Mouse (Mus musculus): Measurements from ENCODE around the gene BC017158. TPM values are rescaled to one million over a fixed set of nuclear protein-coding genes. Genes with fewer than 3 reads are reported as not detected.
"Not testable (repeated sequence)": the region's sequence is repeated elsewhere in the genome, so short reads cannot be mapped to it uniquely, and the experiment has no call there.

The BC017158 gene
- total RNA-seq (2021): 10 to 100 TPM; 17.3 to 18.0 TPM
- long read RNA-seq, experiment 1, transcript BC017158-201 (13 exons, 2,627 nt): major isoform, 12 of 24 reads
- long read RNA-seq, experiment 1, partial matches to known transcripts: 8 of 24 reads
- long read RNA-seq, experiment 1, other reads (novel, unspliced or antisense): 4 of 24 reads
- long read RNA-seq, experiment 2, transcript BC017158-201 (13 exons, 2,627 nt): major isoform, 23 of 31 reads
- long read RNA-seq, experiment 2, partial matches to known transcripts: 6 of 31 reads
- long read RNA-seq, experiment 2, other reads (novel, unspliced or antisense): 2 of 31 reads

DNA sequence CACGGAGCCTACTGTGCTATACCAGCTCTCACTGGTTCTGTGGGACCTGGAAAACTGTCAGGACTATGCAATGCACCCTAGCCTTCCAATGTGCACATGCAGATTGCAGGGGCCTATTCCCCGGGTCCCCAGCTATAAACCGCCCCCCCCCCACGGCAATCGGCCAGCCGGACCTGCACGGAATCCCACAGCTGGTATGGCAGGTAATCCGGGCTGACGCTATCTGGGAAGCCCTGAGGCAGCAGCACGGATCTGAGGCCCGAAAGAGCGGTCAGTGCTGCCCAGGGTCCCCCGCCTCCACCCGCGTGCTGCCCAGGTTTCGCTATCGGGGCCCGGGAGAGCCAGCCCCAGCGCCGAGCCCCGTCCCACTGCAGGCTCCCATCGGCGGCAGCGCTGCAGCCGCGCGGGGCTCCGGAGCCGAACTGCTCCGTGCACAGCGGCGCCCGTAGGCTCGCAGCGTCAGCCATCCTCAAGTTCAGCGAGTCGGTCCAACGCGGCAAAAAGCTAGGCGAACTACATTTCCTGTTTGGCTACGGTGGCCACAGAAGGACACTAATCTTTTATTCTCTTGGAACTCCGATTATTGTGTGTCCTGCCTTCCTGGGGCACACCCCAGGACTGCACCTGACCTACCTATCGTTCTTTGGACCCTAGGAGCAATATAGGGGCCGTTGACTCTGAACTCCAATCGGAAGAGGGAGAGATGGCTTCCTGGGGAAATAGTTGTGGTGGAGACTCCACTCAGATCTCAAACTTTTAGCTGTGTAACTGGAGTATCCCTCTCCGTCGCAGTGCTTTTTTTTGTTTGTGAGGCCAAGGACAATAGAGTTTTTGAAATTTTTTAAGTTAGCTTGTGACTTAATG lies at the start of gene BC017158:
Gene BC017158 (minus strand): TSS at position 554 of the 864 bp plus-strand sequence.
- peak; percentile 32 to 74 for DNase-seq (ENCODE audit: low spot score in 2 of 2)

DNA sequence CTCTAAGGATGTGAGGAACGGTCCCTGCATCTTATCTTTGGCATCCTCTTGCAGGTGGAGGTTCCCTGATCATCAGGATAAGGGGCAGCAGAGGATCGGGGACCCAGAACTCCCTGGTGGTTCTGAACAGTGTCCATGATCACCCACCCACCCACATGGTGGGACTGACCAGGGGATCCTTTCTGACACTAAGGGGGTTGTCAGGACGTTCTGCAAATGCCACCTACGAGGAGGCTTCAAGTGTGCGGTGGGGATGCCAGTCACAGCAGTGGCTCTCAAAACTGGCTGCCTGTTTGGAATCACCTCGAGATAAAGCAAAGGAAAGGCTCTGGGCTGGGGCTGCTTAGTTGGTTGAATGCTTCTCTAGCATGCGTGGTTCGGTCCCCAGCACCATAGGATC lies 49.0 kb upstream of the BC017158 start:
- no peak for DNase-seq (ENCODE audit: low spot score in 2 of 2)

DNA sequence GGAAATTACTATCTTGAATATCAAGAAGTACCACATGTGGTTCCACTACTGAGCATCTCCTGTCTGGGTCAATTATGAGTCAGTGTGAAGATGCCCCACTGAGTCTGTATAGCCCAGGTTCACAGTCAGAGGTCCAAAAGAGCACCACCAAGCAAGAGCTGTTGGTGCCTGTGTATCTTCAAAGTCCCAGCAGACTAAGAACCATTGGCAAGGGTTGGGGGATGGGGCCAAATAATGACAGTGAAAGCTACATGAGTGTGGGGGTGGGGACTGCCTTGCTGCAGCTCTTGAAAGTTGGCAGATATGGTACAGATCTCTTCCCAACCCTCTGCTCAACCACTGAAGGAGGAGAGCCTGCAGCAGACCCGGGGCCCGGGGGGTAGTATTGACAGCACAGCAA lies 48.6 kb upstream of the BC017158 start:
- DNase-seq (ENCODE audit: low spot score in 2 of 2): no peak

DNA sequence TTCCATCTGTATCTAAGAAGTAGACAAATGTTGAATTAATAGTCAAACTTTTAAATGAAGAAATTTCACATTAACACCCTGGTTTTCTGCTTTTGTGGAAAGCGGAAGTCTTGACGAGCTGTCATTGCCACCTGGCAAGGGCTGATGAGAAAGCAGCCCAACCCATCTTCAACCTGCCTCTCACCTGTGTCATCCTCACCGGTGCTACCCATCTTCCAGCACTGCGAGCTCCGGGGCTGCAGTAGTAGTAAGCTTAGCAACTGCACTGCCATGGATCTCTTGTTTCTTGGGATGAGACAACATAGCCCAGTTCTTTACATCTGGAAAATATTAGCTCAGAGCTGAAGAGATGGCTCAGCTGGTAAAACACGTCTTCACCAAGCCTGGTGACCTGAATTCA lies 47.7 kb upstream of the BC017158 start:
- DNase-seq (ENCODE audit: low spot score in 2 of 2): no peak

DNA sequence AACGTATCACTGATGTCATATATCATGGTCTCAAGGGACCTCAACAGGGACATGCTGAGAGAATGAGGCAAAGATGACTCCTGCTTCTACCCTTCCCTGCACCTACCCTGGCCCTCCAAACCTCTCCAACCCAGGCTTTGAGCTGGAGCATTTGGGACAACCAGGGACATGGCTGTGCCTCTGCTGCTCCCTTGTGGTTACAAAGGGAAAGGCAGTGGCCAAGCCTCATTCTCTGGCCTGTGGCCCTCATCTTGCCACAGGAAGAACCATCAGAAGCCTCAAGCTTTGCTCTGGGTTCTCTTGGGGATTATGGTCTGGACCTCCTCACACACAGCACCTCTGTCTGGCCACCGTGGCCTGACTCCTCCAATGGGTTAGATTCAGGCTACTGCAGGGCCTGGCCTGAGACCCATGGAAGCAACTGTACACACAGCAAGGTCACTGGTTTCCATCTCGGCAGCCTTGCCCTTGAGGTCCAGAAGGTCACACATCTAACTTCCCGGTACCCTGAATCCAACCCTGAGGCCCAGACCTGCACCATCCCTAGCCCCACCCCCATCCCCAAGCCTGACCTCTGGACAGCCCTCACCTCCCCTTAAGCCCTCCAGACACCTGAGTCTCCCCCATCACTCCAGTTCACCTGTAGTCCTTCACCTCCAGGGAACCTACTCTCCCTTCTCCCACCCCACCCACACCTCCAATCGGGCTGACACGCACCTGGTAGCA lies 47.1 kb upstream of the BC017158 start:
- peak; percentile 43 to 72 for DNase-seq (ENCODE audit: low spot score in 2 of 2)

DNA sequence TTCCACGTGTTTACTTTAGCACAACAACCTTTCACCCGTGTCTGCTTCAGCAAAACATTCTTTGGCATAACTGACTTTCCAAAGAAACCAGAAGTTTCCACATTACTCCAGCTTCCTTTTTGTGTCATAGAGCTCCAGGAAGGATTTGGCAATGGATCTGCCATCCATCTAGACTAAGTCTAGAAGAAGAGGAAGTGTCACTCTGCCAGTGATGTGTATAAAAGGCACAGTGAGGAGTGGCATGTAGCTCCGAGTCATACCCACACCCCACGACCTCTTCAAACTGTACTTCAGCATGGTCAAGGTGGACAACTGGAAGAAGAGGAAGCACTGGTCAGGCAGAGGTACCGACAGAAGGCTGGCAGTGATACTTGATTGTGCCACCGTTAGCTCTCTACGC lies 46.5 kb upstream of the BC017158 start:
- DNase-seq (ENCODE audit: low spot score in 2 of 2): no peak

DNA sequence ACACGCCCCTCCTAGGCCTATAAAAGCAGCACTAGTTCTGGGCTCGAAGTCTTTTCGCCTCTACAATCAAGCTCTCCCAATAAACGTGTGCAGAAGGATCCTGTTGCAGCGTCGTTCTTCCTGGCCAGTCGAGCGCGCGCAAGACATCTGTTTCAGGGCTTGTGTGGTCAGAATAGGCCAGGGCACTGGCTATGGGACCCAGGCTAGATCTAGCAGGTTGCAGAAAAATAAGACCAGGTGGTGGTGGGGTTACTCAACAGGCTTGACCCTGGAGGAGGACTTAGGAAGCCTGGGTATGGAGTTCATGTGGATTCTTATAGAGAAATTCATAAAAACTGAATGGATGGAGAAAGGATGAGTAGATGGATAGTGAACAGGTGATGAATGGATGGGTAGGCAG lies 44.7 kb upstream of the BC017158 start:
- DNase-seq (ENCODE audit: low spot score in 2 of 2): not testable (repeated sequence)

DNA sequence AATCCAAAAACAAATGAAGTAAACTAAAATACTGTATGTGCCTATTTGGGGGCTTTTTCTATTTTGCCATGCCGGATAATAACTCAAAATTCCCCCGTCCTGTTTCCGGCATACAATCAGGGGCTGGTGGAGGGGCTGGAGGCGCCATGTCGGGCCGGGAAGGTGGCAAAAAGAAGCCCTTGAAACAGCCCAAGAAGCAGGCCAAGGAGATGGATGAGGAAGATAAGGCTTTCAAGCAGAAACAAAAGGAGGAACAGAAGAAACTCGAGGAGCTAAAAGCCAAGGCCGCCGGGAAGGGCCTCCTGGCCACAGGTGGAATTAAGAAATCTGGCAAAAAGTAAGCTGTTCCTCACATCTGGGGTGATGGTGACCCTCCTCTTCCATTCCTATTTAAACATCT lies 42.4 kb upstream of the BC017158 start:
- DNase-seq (ENCODE audit: low spot score in 2 of 2): not testable (repeated sequence)

DNA sequence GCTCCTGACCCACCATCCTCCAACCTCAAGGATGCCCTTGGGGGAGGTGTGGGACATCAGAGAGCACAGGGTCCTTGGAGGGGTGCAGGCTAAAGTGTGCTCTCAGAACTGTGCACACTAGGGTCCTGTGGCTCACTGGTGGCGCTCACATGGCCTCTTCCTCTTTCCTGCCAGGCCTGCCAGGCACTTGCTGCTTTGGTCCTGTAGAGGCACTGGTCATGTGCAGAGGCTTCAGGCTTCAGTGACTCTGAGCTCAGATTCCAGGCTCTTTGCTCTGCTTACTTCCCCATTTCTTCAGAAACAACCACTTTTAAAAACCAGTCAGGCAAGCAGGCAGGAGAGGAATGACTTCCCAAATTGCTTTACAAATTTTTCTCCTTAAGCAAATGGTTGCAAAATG lies 34.9 kb upstream of the BC017158 start:
- DNase-seq (ENCODE audit: low spot score in 2 of 2): no peak

DNA sequence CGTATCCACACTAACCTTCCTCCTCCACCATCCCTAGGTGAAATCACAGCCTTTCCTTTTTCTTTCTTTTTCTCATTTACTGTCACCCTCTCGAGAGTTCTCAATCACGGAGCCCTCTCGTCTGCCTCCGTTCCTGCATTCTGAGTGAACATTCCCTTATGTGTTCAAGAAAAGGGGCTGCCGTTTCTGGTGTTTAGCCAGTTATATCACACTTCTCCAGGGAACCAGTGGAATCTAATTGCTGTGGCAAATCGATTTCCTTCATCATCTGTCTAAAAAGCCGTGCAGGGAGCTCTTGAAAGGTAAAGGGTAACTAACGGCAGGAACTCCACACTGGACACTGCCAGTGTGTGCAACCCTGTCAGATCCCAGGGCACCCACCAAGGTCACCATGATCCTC lies 33.0 kb upstream of the BC017158 start:
- no peak for DNase-seq (ENCODE audit: low spot score in 2 of 2)

DNA sequence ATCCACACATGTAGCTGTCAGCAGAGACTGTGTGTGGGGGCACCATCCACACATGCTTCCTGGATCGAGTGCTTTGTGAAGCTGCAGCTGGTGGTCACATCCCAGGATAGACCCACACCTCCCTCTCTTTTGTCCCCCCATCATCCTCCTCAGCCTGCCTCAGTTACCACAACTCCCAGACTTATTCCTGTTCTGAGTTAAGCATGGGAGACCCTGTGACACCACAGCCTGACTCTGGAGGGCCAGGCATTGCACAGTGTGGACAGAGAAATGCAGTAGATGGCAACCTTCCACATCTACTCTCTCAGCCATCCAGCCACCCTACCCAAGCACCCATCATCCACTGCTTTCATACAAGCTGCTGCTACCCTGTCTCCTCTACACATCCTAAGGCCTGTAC lies 27.0 kb upstream of the BC017158 start:
- DNase-seq (ENCODE audit: low spot score in 2 of 2): no peak

DNA sequence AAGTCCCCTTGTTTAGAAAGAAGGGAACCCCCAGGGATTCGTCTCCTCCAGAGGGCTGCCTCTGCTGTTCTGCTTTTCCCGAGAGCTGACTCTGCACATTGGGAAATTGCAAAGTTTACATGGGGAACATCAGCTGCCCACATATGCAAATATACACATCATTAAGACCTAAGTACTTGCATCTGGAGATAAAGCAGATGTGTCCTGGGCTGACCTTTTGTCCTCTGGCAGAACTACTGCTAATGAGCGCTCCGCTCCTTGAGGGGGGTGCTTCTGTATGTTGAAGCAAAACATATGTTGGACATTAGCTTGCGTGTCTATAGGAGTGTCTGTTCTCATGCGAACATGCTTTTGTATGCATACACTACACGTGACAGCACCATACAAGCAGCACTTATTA lies 23.3 kb upstream of the BC017158 start:
- no peak for DNase-seq (ENCODE audit: low spot score in 2 of 2)

DNA sequence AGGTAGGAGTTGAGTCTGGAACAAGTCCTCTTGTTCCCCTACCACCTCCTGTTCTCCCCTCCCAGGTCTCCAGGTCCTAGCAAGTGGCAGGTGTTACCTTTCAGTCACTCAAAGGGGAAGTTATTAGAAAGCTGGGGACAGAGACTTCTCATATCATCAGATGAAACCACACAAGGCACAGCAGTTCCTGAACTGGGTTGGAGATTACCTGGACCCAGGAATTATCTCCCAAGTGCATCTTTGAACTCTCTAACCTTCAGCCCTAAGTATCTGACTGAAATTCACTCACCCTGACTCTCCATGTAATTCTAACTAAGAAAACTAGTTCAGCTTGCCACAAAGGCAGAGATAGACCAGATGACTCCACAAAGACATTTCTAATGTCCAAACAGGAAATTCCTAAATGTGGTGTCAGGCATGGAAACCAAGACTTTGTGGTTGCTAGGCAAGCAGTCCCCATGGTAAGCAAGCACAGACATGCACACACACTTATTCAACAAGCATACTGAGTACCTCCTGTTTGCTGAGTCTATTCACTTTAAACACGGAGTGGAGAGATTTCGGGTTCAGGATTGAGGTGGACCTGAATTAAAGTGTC lies 22.3 kb upstream of the BC017158 start:
- no peak for DNase-seq (ENCODE audit: low spot score in 2 of 2)

DNA sequence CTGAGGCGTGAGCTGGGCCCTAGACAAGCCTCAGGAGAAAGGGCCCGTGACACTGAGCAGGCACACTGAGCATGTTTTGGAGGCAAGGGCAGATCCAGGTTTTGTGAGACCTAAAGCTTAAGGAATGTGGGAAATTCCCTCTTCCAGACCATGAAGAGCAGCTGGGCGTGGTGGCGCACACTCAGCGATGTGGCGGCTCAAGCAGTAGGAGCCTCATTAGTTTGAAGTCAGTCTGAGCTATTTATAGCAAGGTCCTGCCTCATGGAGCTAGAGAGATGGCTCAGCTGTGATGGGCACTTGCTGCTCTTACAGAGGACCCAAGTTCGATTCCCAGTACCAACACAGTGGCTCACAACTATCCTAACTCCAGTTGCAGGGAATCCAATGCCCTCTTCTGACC lies 21.2 kb upstream of the BC017158 start:
- DNase-seq (ENCODE audit: low spot score in 2 of 2): no peak

DNA sequence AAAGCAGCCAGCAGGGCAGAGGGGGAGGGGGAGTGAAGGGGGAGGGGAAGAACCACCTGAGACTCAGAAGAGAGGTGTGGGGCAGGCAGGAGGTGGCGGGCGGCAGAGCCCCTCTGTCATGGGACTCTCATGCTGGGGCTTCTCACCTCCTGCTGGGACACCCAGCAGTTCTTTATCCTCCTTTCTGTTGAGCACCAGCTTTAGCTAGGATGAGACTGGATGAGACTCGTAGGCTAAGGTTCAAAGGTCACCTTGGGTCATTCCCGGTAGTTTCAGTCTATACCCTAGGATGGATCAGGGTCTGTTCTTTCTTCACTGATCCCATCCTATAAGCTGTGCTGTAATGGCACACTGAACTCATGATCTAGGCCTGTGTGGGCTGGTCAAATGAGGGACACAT lies 19.0 kb upstream of the BC017158 start:
- no peak for DNase-seq (ENCODE audit: low spot score in 2 of 2)

DNA sequence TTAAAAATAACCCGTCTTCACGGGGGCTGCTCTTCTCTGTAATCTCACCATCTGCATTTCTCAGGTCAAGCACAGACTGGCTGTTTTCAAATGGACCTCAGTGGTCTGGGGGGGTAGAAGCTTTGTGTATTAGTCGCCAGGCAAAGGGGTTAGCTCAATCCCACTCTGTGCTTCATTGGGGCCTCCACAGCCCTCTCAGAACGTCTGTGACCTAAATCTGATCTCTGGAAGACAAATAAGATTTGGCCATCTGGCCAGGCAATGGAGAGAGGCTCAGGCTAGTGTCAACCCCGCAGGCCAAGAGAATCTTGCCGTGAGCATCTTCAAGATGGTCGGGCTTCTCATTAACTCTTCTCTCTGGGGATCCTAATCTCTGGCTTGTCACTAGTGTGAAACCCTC lies 16.5 kb upstream of the BC017158 start:
- DNase-seq (ENCODE audit: low spot score in 2 of 2): no peak

DNA sequence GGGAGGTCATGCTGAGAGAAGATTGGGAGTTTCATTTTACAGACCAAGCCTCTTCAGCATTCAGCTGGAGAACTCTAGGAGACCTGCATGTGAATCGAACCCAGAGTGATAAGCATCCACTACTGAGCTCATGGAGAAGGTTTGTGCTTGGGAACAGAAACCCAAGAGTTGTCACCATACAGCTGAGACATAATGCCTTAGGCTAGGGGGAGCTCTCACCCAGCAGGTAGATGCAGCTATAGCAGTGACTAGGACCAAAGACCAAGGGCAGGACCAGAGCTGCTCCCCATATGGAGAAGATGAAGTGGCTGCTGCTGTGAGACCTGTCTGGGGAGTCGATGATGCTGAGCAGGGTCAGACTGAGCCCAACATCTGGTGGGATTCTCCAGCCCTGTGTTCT lies 15.6 kb upstream of the BC017158 start:
- no peak for DNase-seq (ENCODE audit: low spot score in 2 of 2)

DNA sequence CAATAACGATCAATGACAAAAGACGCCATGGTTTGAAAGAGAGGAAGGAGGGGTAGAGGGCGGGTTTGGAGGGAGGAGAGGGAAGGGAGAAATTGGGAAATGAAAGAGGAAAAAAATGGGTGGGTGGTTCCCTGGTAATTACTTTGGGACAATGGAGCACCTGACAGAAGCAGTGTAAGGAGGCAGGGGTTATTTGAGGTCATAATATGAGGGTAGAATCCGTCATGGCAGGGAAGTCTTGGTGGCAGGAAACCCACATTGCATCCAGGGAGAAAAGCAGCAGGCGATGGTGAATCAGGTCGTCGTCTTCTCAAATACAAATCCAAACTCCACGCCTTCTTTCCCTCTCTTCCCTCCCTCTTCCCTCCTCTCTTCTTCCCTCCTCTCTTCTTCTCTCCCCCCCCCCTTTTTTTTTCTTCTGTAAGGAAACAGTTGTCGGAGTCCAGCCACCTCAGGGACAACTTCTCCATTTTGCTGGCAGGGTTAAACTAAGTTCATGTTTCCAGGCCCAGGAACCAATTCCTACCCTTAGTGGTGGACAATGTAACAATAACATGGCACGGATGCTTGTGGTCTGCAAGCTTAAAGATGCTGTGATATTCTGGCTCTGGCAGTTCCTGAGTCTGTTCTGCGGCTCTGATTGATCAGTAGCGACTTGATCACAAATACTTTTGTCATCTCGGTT lies 14.5 kb upstream of the BC017158 start:
- DNase-seq (ENCODE audit: low spot score in 2 of 2): no peak

DNA sequence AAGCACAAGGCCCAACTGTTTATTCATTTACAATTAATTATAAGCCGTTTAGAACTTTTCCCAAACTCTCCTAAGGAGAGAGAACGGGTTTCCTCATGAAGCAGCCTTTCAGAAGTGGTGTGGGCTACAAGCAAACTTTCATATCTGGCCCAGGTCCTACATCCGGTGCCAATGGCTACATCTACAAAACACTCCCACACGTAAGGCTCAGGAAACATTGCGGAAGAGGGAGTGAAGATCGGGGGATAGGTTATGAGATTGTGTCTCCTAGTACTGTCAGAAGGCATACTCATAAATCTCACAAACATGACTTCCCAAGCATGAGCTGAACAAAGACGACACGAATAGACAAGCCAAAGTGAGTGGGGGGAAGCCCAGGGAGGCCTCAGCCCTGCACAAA lies 13.8 kb upstream of the BC017158 start:
- DNase-seq (ENCODE audit: low spot score in 2 of 2): no peak

DNA sequence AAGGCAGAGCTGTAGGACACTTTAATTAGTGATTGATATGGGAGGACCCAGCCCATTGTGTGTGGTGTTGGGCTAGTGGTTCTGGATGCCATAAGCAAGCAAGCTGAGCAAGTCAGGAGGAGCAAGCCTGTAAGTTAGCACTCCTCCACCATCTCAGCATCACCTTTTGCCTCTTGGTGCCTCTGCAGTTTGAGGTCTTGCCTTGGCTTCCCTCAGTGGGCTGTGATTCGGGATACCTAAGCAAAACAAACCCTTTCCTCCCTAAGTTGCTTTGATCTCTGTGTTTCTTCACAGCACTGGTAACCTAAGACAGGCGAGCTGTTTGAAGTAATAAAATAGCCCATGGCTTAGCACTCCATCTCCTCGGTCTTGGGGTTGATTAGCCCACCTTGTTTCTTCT lies 13.3 kb upstream of the BC017158 start:
- DNase-seq (ENCODE audit: low spot score in 2 of 2): no peak

DNA sequence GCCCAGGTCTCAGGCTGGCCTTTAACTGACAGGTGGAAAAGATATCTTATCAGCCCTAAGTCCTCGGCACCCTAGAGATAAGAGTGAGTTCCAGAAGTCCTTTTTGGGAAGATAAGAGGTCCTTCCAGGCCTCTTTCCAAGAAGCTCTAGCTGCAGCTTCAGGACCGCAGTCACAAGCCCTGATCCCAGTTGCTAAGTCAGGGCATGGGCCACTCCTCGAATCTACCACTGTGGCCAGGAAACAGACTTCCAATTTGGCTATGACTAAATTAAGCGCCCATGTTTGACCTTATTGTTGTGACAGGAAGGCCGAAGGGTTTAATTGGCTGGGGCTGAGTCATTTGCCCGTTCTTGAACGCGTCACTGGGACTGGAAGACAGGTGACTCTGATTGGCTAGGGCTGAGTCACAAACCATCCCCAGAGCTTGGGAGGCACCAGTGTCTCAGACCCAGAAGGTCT lies 12.3 kb upstream of the BC017158 start:
- no peak for DNase-seq (ENCODE audit: low spot score in 2 of 2)

Data from gastrocnemius, postnatal 4 days (tissue).